Mouse (Mus musculus): Measurements from ENCODE around the gene Clk1. TPM values are rescaled to one million over a fixed set of nuclear protein-coding genes. Genes with fewer than 3 reads are reported as not detected.
"Not testable (repeated sequence)": the region's sequence is repeated elsewhere in the genome, so short reads cannot be mapped to it uniquely, and the experiment has no call there.

The Clk1 gene
- polyA plus RNA-seq, 1 experiment from 2014 or later: 155 TPM

GRCm38 (mm10) chr1:58374266-58374665 is 49.6 kb downstream of the Clk1 start:
- ATAC-seq (ENCODE audit: insufficient number of reproducible peaks, insufficient read depth, low FRiP score, low read depth); H3K9ac ChIP-seq (ENCODE audit: low read length); H3K4me3 ChIP-seq (ENCODE audit: control insufficient read depth in 1 of 2, insufficient read depth in 1 of 2, low read depth in 1 of 2, low read length in 2 of 2); H3K27me3 ChIP-seq (ENCODE audit: control insufficient read depth, insufficient read depth, low read length); H3K4me1 ChIP-seq (ENCODE audit: control insufficient read depth in 2 of 2, insufficient read depth in 2 of 2, low read length in 2 of 2); H3K4me2 ChIP-seq (ENCODE audit: low read length); H3K27ac ChIP-seq (replicated peaks in 1 of 2; ENCODE audit: control insufficient read depth in 1 of 2, insufficient read depth in 1 of 2, low read depth in 2 of 2, low read length in 2 of 2); H3K36me3 ChIP-seq (ENCODE audit: control insufficient read depth, insufficient read depth, low read length); H3K9me3 ChIP-seq (ENCODE audit: control insufficient read depth, low read length): not testable (repeated sequence)
- 80% methylated on average over 2 of the region's 2 CpGs for WGBS

GRCm38 (mm10) chr1:58369716-58370115 is 54.1 kb downstream of the Clk1 start:
- H3K27me3 ChIP-seq (ENCODE audit: control insufficient read depth, insufficient read depth, low read length): no peaks in the 10 kb centered on the region
- no peak overlapping the region for H3K27ac ChIP-seq (replicated peaks in 1 of 2; ENCODE audit: control insufficient read depth in 1 of 2, insufficient read depth in 1 of 2, low read depth in 2 of 2, low read length in 2 of 2)
- H3K36me3 ChIP-seq (ENCODE audit: control insufficient read depth, insufficient read depth, low read length): no peaks in the 10 kb centered on the region
- no peak overlapping the region for H3K9ac ChIP-seq (ENCODE audit: low read length)
- ATAC-seq (ENCODE audit: insufficient number of reproducible peaks, insufficient read depth, low FRiP score, low read depth): no peak
- 72% methylated on average over 2 of the region's 2 CpGs for WGBS
- H3K4me2 ChIP-seq (ENCODE audit: low read length): no peak overlapping the region
- no peak overlapping the region for H3K4me3 ChIP-seq (ENCODE audit: control insufficient read depth in 1 of 2, insufficient read depth in 1 of 2, low read depth in 1 of 2, low read length in 2 of 2)
- H3K4me1 ChIP-seq (ENCODE audit: control insufficient read depth in 2 of 2, insufficient read depth in 2 of 2, low read length in 2 of 2): no peaks in the 10 kb centered on the region
- peaks cover 3% of the 10 kb centered on the region; the same call in 1 of the 2 replicates for H3K9me3 ChIP-seq (ENCODE audit: control insufficient read depth, low read length)

GRCm38 (mm10) chr1:58366737-58367471 is 57.0 kb downstream of the Clk1 start:
- ATAC-seq (ENCODE audit: insufficient number of reproducible peaks, insufficient read depth, low FRiP score, low read depth): no peak
- H3K4me2 ChIP-seq (ENCODE audit: low read length): no peak overlapping the region
- WGBS: 69% methylated on average over 12 of the region's 12 CpGs

GRCm38 (mm10) chr1:58365829-58366228 is 58.0 kb downstream of the Clk1 start:
- 96% methylated on average over 3 of the region's 3 CpGs for WGBS
- peaks cover 3% of the 10 kb centered on the region; the same call in 1 of the 2 replicates for H3K9me3 ChIP-seq (ENCODE audit: control insufficient read depth, low read length)
- no peak for ATAC-seq (ENCODE audit: insufficient number of reproducible peaks, insufficient read depth, low FRiP score, low read depth)

More at GRCm38 (mm10) chr1:58366737-58367471, 57.0 kb downstream of the Clk1 start:
- Histone ChIP-seq H3K36me3 (ENCODE audit: control insufficient read depth, insufficient read depth, low read length) (no peaks in the 10 kb centered on the region), H3K9ac (ENCODE audit: low read length) (no peak overlapping the region), H3K9me3 (ENCODE audit: control insufficient read depth, low read length) (peaks cover 3% of the 10 kb centered on the region; the same call in 1 of the 2 replicates), H3K4me1 (ENCODE audit: control insufficient read depth in 2 of 2, insufficient read depth in 2 of 2, low read length in 2 of 2) (peaks cover 2% of the 10 kb centered on the region in 2 experiments; a peak in 1 of 4 replicates), H3K27me3 (ENCODE audit: control insufficient read depth, insufficient read depth, low read length) (no peaks in the 10 kb centered on the region), H3K4me3 (ENCODE audit: control insufficient read depth in 1 of 2, insufficient read depth in 1 of 2, low read depth in 1 of 2, low read length in 2 of 2) (no peak overlapping the region), H3K27ac (replicated peaks in 1 of 2; ENCODE audit: control insufficient read depth in 1 of 2, insufficient read depth in 1 of 2, low read depth in 2 of 2, low read length in 2 of 2) (no peak overlapping the region)

GRCm38 (mm10) chr1:58364551-58364950 is 59.3 kb downstream of the Clk1 start:
- Histone ChIP-seq H3K4me2 (ENCODE audit: low read length) (no peak overlapping the region), H3K9ac (ENCODE audit: low read length) (no peak overlapping the region), H3K4me1 (ENCODE audit: control insufficient read depth in 2 of 2, insufficient read depth in 2 of 2, low read length in 2 of 2) (peaks cover 2% of the 10 kb centered on the region in 2 experiments; a peak in 1 of 4 replicates), H3K36me3 (ENCODE audit: control insufficient read depth, insufficient read depth, low read length) (no peaks in the 10 kb centered on the region), H3K27ac (replicated peaks in 1 of 2; ENCODE audit: control insufficient read depth in 1 of 2, insufficient read depth in 1 of 2, low read depth in 2 of 2, low read length in 2 of 2) (no peak overlapping the region), H3K9me3 (ENCODE audit: control insufficient read depth, low read length) (peaks cover 3% of the 10 kb centered on the region; the same call in 1 of the 2 replicates), H3K27me3 (ENCODE audit: control insufficient read depth, insufficient read depth, low read length) (no peaks in the 10 kb centered on the region), H3K4me3 (ENCODE audit: control insufficient read depth in 1 of 2, insufficient read depth in 1 of 2, low read depth in 1 of 2, low read length in 2 of 2) (no peak overlapping the region)
- no peak for ATAC-seq (ENCODE audit: insufficient number of reproducible peaks, insufficient read depth, low FRiP score, low read depth)
- 95% methylated on average over 12 of the region's 12 CpGs for WGBS

More at GRCm38 (mm10) chr1:58365829-58366228, 58.0 kb downstream of the Clk1 start:
- H3K4me1 ChIP-seq (ENCODE audit: control insufficient read depth in 2 of 2, insufficient read depth in 2 of 2, low read length in 2 of 2): peaks cover 2% of the 10 kb centered on the region in 2 experiments; a peak in 1 of 4 replicates
- H3K27ac ChIP-seq (replicated peaks in 1 of 2; ENCODE audit: control insufficient read depth in 1 of 2, insufficient read depth in 1 of 2, low read depth in 2 of 2, low read length in 2 of 2): no peak overlapping the region
- no peak overlapping the region for H3K9ac ChIP-seq (ENCODE audit: low read length)
- no peak overlapping the region for H3K4me2 ChIP-seq (ENCODE audit: low read length)
- no peaks in the 10 kb centered on the region for H3K27me3 ChIP-seq (ENCODE audit: control insufficient read depth, insufficient read depth, low read length)
- H3K4me3 ChIP-seq (ENCODE audit: control insufficient read depth in 1 of 2, insufficient read depth in 1 of 2, low read depth in 1 of 2, low read length in 2 of 2): no peak overlapping the region
- H3K36me3 ChIP-seq (ENCODE audit: control insufficient read depth, insufficient read depth, low read length): no peaks in the 10 kb centered on the region

- Histone ChIP-seq H3K4me1 (ENCODE audit: control insufficient read depth in 2 of 2, insufficient read depth in 2 of 2, low read length in 2 of 2) (peaks cover 2 to 4% of the 10 kb centered on the region in 2 experiments; a peak in 1 of 4 replicates), H3K9me3 (ENCODE audit: control insufficient read depth, low read length) (no peaks in the 10 kb centered on the region), H3K4me2 (ENCODE audit: low read length) (no peak overlapping the region), H3K9ac (ENCODE audit: low read length) (no peak overlapping the region), H3K27me3 (ENCODE audit: control insufficient read depth, insufficient read depth, low read length) (no peaks in the 10 kb centered on the region), H3K4me3 (ENCODE audit: control insufficient read depth in 1 of 2, insufficient read depth in 1 of 2, low read depth in 1 of 2, low read length in 2 of 2) (no peak overlapping the region), H3K27ac (replicated peaks in 1 of 2; ENCODE audit: control insufficient read depth in 1 of 2, insufficient read depth in 1 of 2, low read depth in 2 of 2, low read length in 2 of 2) (no peak overlapping the region), H3K36me3 (ENCODE audit: control insufficient read depth, insufficient read depth, low read length) (no peaks in the 10 kb centered on the region)
- ATAC-seq (ENCODE audit: insufficient number of reproducible peaks, insufficient read depth, low FRiP score, low read depth): no peak
- 42% methylated on average over 4 of the region's 4 CpGs for WGBS
Observed at GRCm38 (mm10) chr1:58362296-58362695, 61.6 kb downstream of the Clk1 start.

Measured in heart, embryonic 14.5 days (tissue).